Comparison of ENCODE assay signal across 8 mouse cellular contexts in genomic region chr7:141227796-141228195, GRCm38 (mm10). TPM values are rescaled to one million over a fixed set of nuclear protein-coding genes. Genes with fewer than 3 reads are reported as not detected.
DNase-seq lines count a peak whose midpoint lies in the region; ATAC-seq and TF ChIP-seq lines count a peak whose summit lies in the region.

No protein-coding gene starts in this region.

- peak; percentile 21; the same call in 1 of the 2 replicates for ATAC-seq in forebrain, embryonic 11.5 days (replicated peaks; ENCODE audit: low FRiP score)
- ATAC-seq in neural tube, embryonic 12.5 days (ENCODE audit: low FRiP score, low read depth), result peak; percentile 10; the same call in 1 of the 2 replicates
- no peak for ATAC-seq in cerebellum, adult (ENCODE audit: insufficient number of reproducible peaks, low FRiP score, low TSS enrichment)

- TF ChIP-seq CTCF in left cerebral cortex, adult 2 months (IDR thresholded peaks at IDR 0.05), result no peak

- intact Hi-C loops in left cerebral cortex, adult 2 months (cut with DNase I), result loop anchor here (2.0 kb wide), 1 partner anchor 135 kb away; no protein-coding TSS in a partner anchor
- intact Hi-C loops in left cerebral cortex, postnatal 10 days (cut with DNase I), result no loop called here

- H3K4me3 ChIP-seq in left cerebral cortex, adult 2 months, result no peak overlapping the region
- peak overlapping the region; percentile 99; the same call in 1 of the 2 replicates for H3K4me3 ChIP-seq in forebrain, embryonic 11.5 days (ENCODE audit: low read depth, low read length)
- H3K4me3 ChIP-seq in limb, embryonic 10.5 days, result peak overlapping the region; percentile 99
- no peak overlapping the region for H3K4me3 ChIP-seq in neural tube, embryonic 12.5 days

- no peak overlapping the region; the same call in 1 of the 2 replicates for H3K9ac ChIP-seq in forebrain, embryonic 11.5 days (ENCODE audit: low read length)
- H3K9ac ChIP-seq in neural tube, embryonic 12.5 days, result no peak overlapping the region

- WGBS in forebrain, embryonic 11.5 days, result 71% methylated on average over 4 of the region's 4 CpGs
- 82% methylated on average over 4 of the region's 4 CpGs for WGBS in limb, embryonic 10.5 days
- WGBS in neural tube, embryonic 12.5 days, result 81% methylated on average over 4 of the region's 4 CpGs

- no peak for DNase-seq in left cerebral cortex, adult 2 months (ENCODE audit: extremely low spot score in 1 of 2, low spot score in 2 of 2)
- no peak for DNase-seq in left cerebral cortex, postnatal 10 days (ENCODE audit: extremely low spot score in 1 of 2, low spot score in 2 of 2)
- DNase-seq in forebrain, embryonic 11.5 days (ENCODE audit: low spot score), result no peak
- DNase-seq in limb, embryonic 10.5 days (ENCODE audit: low spot score), result no peak
- no peak for DNase-seq in ovary, postnatal 14 days (ENCODE audit: low spot score)
- DNase-seq in thymus, adult 18-20 months, result no peak

- no peaks in the 10 kb centered on the region for H3K9me3 ChIP-seq in forebrain, embryonic 11.5 days (ENCODE audit: control insufficient read depth, low read length)
- no peaks in the 10 kb centered on the region for H3K9me3 ChIP-seq in limb, embryonic 10.5 days (replicated peaks)
- H3K9me3 ChIP-seq in neural tube, embryonic 12.5 days, result no peaks in the 10 kb centered on the region; the same call in 1 of the 2 replicates

- H3K36me3 ChIP-seq in forebrain, embryonic 11.5 days (ENCODE audit: control insufficient read depth, insufficient read depth, low read length), result peaks cover 6% of the 10 kb centered on the region; the same call in 1 of the 2 replicates
- H3K36me3 ChIP-seq in limb, embryonic 10.5 days, result peaks cover 25% of the 10 kb centered on the region
- H3K36me3 ChIP-seq in neural tube, embryonic 12.5 days, result peaks cover 21% of the 10 kb centered on the region

- H3K27me3 ChIP-seq in forebrain, embryonic 11.5 days (ENCODE audit: control insufficient read depth, insufficient read depth, low read length), result no peaks in the 10 kb centered on the region
- H3K27me3 ChIP-seq in limb, embryonic 10.5 days (ENCODE audit: low read depth, poor library complexity, severe bottlenecking), result no peaks in the 10 kb centered on the region
- H3K27me3 ChIP-seq in neural tube, embryonic 12.5 days (replicated peaks), result no peaks in the 10 kb centered on the region

- H3K27ac ChIP-seq in left cerebral cortex, adult 2 months, result peak overlapping the region; percentile 100
- no peak overlapping the region for H3K27ac ChIP-seq in forebrain, embryonic 11.5 days (ENCODE audit: low read depth, low read length)
- H3K27ac ChIP-seq in limb, embryonic 10.5 days, result peak overlapping the region; percentile 98
- no peak overlapping the region for H3K27ac ChIP-seq in neural tube, embryonic 12.5 days

- H3K4me2 ChIP-seq in forebrain, embryonic 11.5 days (ENCODE audit: low read depth, low read length, severe bottlenecking), result no peak overlapping the region
- H3K4me2 ChIP-seq in neural tube, embryonic 12.5 days (replicated peaks), result peak overlapping the region; percentile 73

- H3K4me1 ChIP-seq in forebrain, embryonic 11.5 days (replicated peaks; ENCODE audit: control insufficient read depth, insufficient read depth, low read length), result peaks cover 8% of the 10 kb centered on the region
- H3K4me1 ChIP-seq in limb, embryonic 10.5 days, result peaks cover 22% of the 10 kb centered on the region
- H3K4me1 ChIP-seq in neural tube, embryonic 12.5 days, result peaks cover 18% of the 10 kb centered on the region

RNA-seq across cellular contexts. Expression of gene Phrf1, which starts 0.8 kb away (rescaled TPM):
- total RNA-seq in left cerebral cortex, adult 2 months (2021), result 10 to 100 TPM; 70.5 to 77.2 TPM
- 10 to 100 TPM; 63.6 to 69.6 TPM for total RNA-seq in left cerebral cortex, postnatal 10 days (2021)
- polyA plus RNA-seq in forebrain, embryonic 11.5 days (2014; fragmentation: Nextera tagmentation; extraction: Ambion mirVana), result 99.6 and 102 TPM in 2 replicates
- polyA plus RNA-seq in limb, embryonic 10.5 days (2016; fragmentation: Nextera tagmentation; extraction: Ambion mirVana), result 121 and 131 TPM in 2 replicates
- polyA plus RNA-seq in neural tube, embryonic 12.5 days (2016; fragmentation: Nextera tagmentation; extraction: Ambion mirVana), result 88.0 and 92.7 TPM in 2 replicates

RNA-seq across cellular contexts. Expression of gene Rassf7, which starts 12.1 kb away (rescaled TPM):
- 1 to 10 TPM in 1 of 2 experiments, under 1 TPM in 1; 0.94 to 1.3 TPM for total RNA-seq in left cerebral cortex, adult 2 months (2021)
- under 1 TPM; 0.58 to 0.69 TPM for total RNA-seq in left cerebral cortex, postnatal 10 days (2021)
- 47.4 and 49.3 TPM in 2 replicates for polyA plus RNA-seq in forebrain, embryonic 11.5 days (2014; fragmentation: Nextera tagmentation; extraction: Ambion mirVana)
- polyA plus RNA-seq in limb, embryonic 10.5 days (2016; fragmentation: Nextera tagmentation; extraction: Ambion mirVana), result 44.7 and 53.5 TPM in 2 replicates
- polyA plus RNA-seq in neural tube, embryonic 12.5 days (2016; fragmentation: Nextera tagmentation; extraction: Ambion mirVana), result 37.1 and 38.7 TPM in 2 replicates

RNA-seq across cellular contexts. Expression of gene Lmntd2, which starts 13.9 kb away (rescaled TPM):
- total RNA-seq in left cerebral cortex, adult 2 months (2021), result not detected
- not detected for total RNA-seq in left cerebral cortex, postnatal 10 days (2021)
- polyA plus RNA-seq in forebrain, embryonic 11.5 days (2014; fragmentation: Nextera tagmentation; extraction: Ambion mirVana), result 3.3 TPM in 2 replicates
- 3.5 and 4.5 TPM in 2 replicates for polyA plus RNA-seq in limb, embryonic 10.5 days (2016; fragmentation: Nextera tagmentation; extraction: Ambion mirVana)
- polyA plus RNA-seq in neural tube, embryonic 12.5 days (2016; fragmentation: Nextera tagmentation; extraction: Ambion mirVana), result 2.5 and 3.8 TPM in 2 replicates

RNA-seq across cellular contexts. Expression of gene Lrrc56, which starts 33.8 kb away (rescaled TPM):
- 1 to 10 TPM; 3.9 to 5.0 TPM for total RNA-seq in left cerebral cortex, adult 2 months (2021)
- 1 to 10 TPM; 4.7 to 4.9 TPM for total RNA-seq in left cerebral cortex, postnatal 10 days (2021)
- polyA plus RNA-seq in forebrain, embryonic 11.5 days (2014; fragmentation: Nextera tagmentation; extraction: Ambion mirVana), result 14.0 and 16.1 TPM in 2 replicates
- polyA plus RNA-seq in limb, embryonic 10.5 days (2016; fragmentation: Nextera tagmentation; extraction: Ambion mirVana), result 14.0 and 21.8 TPM in 2 replicates
- 11.2 TPM in 2 replicates for polyA plus RNA-seq in neural tube, embryonic 12.5 days (2016; fragmentation: Nextera tagmentation; extraction: Ambion mirVana)

RNA-seq across cellular contexts. Expression of gene Hras, which starts 34.0 kb away (rescaled TPM):
- 100 to 1,000 TPM; 219 to 244 TPM for total RNA-seq in left cerebral cortex, adult 2 months (2021)
- total RNA-seq in left cerebral cortex, postnatal 10 days (2021), result 100 to 1,000 TPM; 246 to 262 TPM
- polyA plus RNA-seq in forebrain, embryonic 11.5 days (2014; fragmentation: Nextera tagmentation; extraction: Ambion mirVana), result 87.5 and 116 TPM in 2 replicates
- polyA plus RNA-seq in limb, embryonic 10.5 days (2016; fragmentation: Nextera tagmentation; extraction: Ambion mirVana), result 101 and 104 TPM in 2 replicates
- polyA plus RNA-seq in neural tube, embryonic 12.5 days (2016; fragmentation: Nextera tagmentation; extraction: Ambion mirVana), result 114 and 121 TPM in 2 replicates

Comparison
In these comparisons a context has a peak if more than half of its experiments do, and no peak if none do; other contexts are left out.
1. H3K27ac ChIP-seq: peak in left cerebral cortex, adult 2 months (single experiment) and limb, embryonic 10.5 days (single experiment); none in forebrain, embryonic 11.5 days (single experiment) and neural tube, embryonic 12.5 days (single experiment).
2. H3K4me3 ChIP-seq: peak in forebrain, embryonic 11.5 days (single experiment) and limb, embryonic 10.5 days (single experiment); none in left cerebral cortex, adult 2 months (single experiment) and neural tube, embryonic 12.5 days (single experiment).